Mouse (Mus musculus) megakaryocyte, embryonic 14.5 days (primary cell): ENCODE results near the gene Proser1.

ENCODE experiments used
- FLI1 ChIP-seq: IDR thresholded peaks from 2 replicates; pipeline ENCODE4 v1.6.1; 2012; ENCODE audit warnings: low read length, inconsistent platforms, mixed read lengths
- GATA1 ChIP-seq: IDR thresholded peaks from 3 replicates; pipeline ENCODE4 v1.6.1; 2012; ENCODE audit warnings: mixed read lengths, low read length, inconsistent platforms, borderline replicate concordance

DNA sequence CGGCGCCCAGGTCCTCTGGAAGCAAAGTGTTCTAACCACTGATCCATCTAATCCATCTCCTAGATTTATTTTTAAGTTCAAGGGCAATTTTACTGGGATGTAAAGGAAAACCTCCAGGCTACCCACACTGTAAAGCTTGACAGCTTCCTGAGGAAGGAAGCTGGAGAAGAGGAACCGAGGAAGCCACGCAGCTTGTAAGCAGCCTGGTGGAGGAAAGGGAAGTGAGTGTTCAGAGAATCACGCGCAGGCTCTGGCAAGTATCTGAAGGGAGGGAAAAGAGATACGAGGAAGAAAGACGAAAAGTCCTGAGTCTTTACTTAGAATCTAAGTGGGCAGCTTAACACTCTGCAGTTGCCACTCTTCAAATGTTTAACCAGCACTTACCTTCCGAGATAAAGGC lies 3.4 kb upstream of the Proser1 start:
- TF ChIP-seq GATA1 (no peak), FLI1 (no peak)
